30 mouse cellular contexts compared by ENCODE assay signal in the genomic region with DNA sequence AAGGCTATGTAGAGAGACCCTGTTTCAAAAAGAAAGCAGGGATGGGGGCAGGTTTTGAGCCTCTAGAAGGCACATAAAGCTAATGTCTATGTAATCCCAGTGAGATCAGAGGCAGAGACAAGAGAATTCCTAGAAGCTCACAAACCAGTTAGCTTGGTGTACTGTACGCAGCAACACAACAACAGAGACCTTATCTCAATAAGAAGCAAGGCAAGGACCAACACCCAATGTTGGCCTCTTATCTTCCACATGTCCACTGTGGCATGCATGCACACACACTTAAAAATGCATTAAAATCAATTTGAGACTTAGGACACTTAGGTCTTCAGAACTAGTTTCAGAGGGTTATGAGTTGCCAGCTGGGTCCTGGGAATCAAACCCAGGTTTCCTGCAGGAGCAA. TPM values are rescaled to one million over a fixed set of nuclear protein-coding genes. Genes with fewer than 3 reads are reported as not detected.
DNase-seq lines count a peak whose midpoint lies in the region; ATAC-seq lines count a peak whose summit lies in the region.
"Had no signal": no experiment of that assay in that cellular context is flagged by ENCODE, and none has a peak within 500 bp of the region (broad histone marks: within the 10 kb centered on the region; RNA-seq: fewer than 3 reads in every experiment).

No protein-coding gene starts in this region.

- WGBS in liver, embryonic 11.5 days = 71% methylated on average over 1 of the region's 1 CpGs
- 14% methylated on average over 1 of the region's 1 CpGs for WGBS in liver, embryonic 16.5 days (ENCODE audit: insufficient replicate concordance)

- H3K27me3 ChIP-seq in liver, embryonic 11.5 days (replicated peaks; ENCODE audit: control insufficient read depth, insufficient read depth, low read length) = no peaks in the 10 kb centered on the region
- H3K27me3 ChIP-seq in liver, embryonic 16.5 days (ENCODE audit: control insufficient read depth, insufficient read depth, low read depth, low read length) = no peaks in the 10 kb centered on the region
- H3K27me3 ChIP-seq: embryonic facial prominence, embryonic 12.5 days; embryonic facial prominence, embryonic 15.5 days; heart, embryonic 13.5 days; Patski had no signal

- H3K4me3 ChIP-seq in liver, embryonic 11.5 days (ENCODE audit: low read depth, low read length) = no peak overlapping the region
- no peak overlapping the region for H3K4me3 ChIP-seq in liver, embryonic 16.5 days (ENCODE audit: low read depth, low read length)
- H3K4me3 ChIP-seq: embryonic facial prominence, embryonic 12.5 days; embryonic facial prominence, embryonic 15.5 days; heart, embryonic 10.5 days; heart, embryonic 13.5 days had no signal

- H3K9me3 ChIP-seq in liver, embryonic 11.5 days (ENCODE audit: control insufficient read depth, low read length) = no peaks in the 10 kb centered on the region
- H3K9me3 ChIP-seq in liver, embryonic 16.5 days (replicated peaks; ENCODE audit: control insufficient read depth, low read length) = no peaks in the 10 kb centered on the region
- H3K9me3 ChIP-seq: embryonic facial prominence, embryonic 12.5 days; embryonic facial prominence, embryonic 15.5 days; heart, embryonic 10.5 days; heart, embryonic 13.5 days had no signal

- no peak overlapping the region for H3K4me2 ChIP-seq in liver, embryonic 11.5 days
- H3K4me2 ChIP-seq in liver, embryonic 16.5 days (ENCODE audit: low read depth, low read length) = no peak overlapping the region
- H3K4me2 ChIP-seq: embryonic facial prominence, embryonic 12.5 days; embryonic facial prominence, embryonic 15.5 days; heart, embryonic 13.5 days; hindbrain, embryonic 14.5 days had no signal

- no peak overlapping the region for H3K27ac ChIP-seq in liver, embryonic 11.5 days (ENCODE audit: low read depth, low read length)
- no peak overlapping the region for H3K27ac ChIP-seq in liver, embryonic 16.5 days (ENCODE audit: low read length)
- H3K27ac ChIP-seq: embryonic facial prominence, embryonic 12.5 days; embryonic facial prominence, embryonic 15.5 days; heart, embryonic 10.5 days; heart, embryonic 13.5 days; hindbrain, embryonic 14.5 days had no signal

- peaks cover 6% of the 10 kb centered on the region; the same call in 1 of the 2 replicates for H3K4me1 ChIP-seq in liver, embryonic 11.5 days (replicated peaks; ENCODE audit: control insufficient read depth, insufficient read depth, low read length)
- H3K4me1 ChIP-seq in liver, embryonic 16.5 days (ENCODE audit: control insufficient read depth, low read depth, low read length) = peaks cover 10% of the 10 kb centered on the region

- H3K36me3 ChIP-seq in liver, embryonic 11.5 days (ENCODE audit: control insufficient read depth, insufficient read depth, low read length) = peaks cover 48% of the 10 kb centered on the region
- H3K36me3 ChIP-seq in liver, embryonic 16.5 days (ENCODE audit: control insufficient read depth, insufficient read depth) = peaks cover 38% of the 10 kb centered on the region

- no peak overlapping the region for H3K9ac ChIP-seq in liver, embryonic 11.5 days (ENCODE audit: low read depth, low read length)
- H3K9ac ChIP-seq in liver, embryonic 16.5 days (ENCODE audit: low read depth, low read length) = no peak overlapping the region
- H3K9ac ChIP-seq: embryonic facial prominence, embryonic 12.5 days; embryonic facial prominence, embryonic 15.5 days; forebrain, postnatal 0 days; heart, embryonic 13.5 days; hindbrain, embryonic 14.5 days had no signal

- ATAC-seq in liver, embryonic 11.5 days (replicated peaks; ENCODE audit: low FRiP score) = peak; percentile 66; the same call in 1 of the 2 replicates
- 0 out of 2 replicates have a peak, but pooled peaks have one; percentile 47 for ATAC-seq in liver, embryonic 16.5 days (ENCODE audit: low read depth)
- ATAC-seq in megakaryocyte-erythroid progenitor cell, adult 5-6 weeks (replicated peaks; ENCODE audit: low FRiP score, low TSS enrichment, poor library complexity, severe bottlenecking) = peak; percentile 49
- ATAC-seq: forebrain, embryonic 14.5 days; forebrain, postnatal 0 days; Patski had no signal

- DNase-seq in liver, embryonic 11.5 days (ENCODE audit: low spot score) = no peak
- DNase-seq in liver = no peak
- DNase-seq in frontal cortex, postnatal 10 days (ENCODE audit: low spot score in 2 of 2) = no peak
- no peak for DNase-seq in right cerebral cortex, adult 18-20 months
- DNase-seq: adrenal gland, postnatal 10 days; adrenal gland, postnatal 36 days; cerebellum, adult 18-20 months; cerebellum, adult 9-11 months; cerebellum, postnatal 25 days; forebrain, postnatal 0 days; gastrocnemius, postnatal 25 days; heart, adult 18-20 months; heart, postnatal 14 days; heart, postnatal 4 days had no signal

RNA-seq across cellular contexts. Expression of gene Pole, which starts 5.5 kb away (rescaled TPM):
- 41.4 and 42.9 TPM in 2 replicates for polyA plus RNA-seq in liver, embryonic 11.5 days (2014; fragmentation: Nextera tagmentation; extraction: Ambion mirVana)
- polyA plus RNA-seq in liver, embryonic 16.5 days (2015; fragmentation: Nextera tagmentation; extraction: Ambion mirVana) = 15.5 and 16.5 TPM in 2 replicates
- 124 and 127 TPM in 2 replicates for total RNA-seq in megakaryocyte-erythroid progenitor cell, adult 5-6 weeks (2014; fragmentation: Nextera tagmentation)
- 45.6 and 51.5 TPM in 2 replicates for total RNA-seq in megakaryocyte-erythroid progenitor cell, adult 5-6 weeks (2017)

RNA-seq across cellular contexts. Expression of gene Pxmp2, which starts 5.7 kb away (rescaled TPM):
- polyA plus RNA-seq in liver, embryonic 11.5 days (2014; fragmentation: Nextera tagmentation; extraction: Ambion mirVana) = 24.2 and 27.2 TPM in 2 replicates
- 52.2 and 55.6 TPM in 2 replicates for polyA plus RNA-seq in liver, embryonic 16.5 days (2015; fragmentation: Nextera tagmentation; extraction: Ambion mirVana)
- 14.6 and 42.8 TPM in 2 replicates for total RNA-seq in megakaryocyte-erythroid progenitor cell, adult 5-6 weeks (2014; fragmentation: Nextera tagmentation)
- 15.4 and 18.7 TPM in 2 replicates for total RNA-seq in megakaryocyte-erythroid progenitor cell, adult 5-6 weeks (2017)

RNA-seq across cellular contexts. Expression of gene Pgam5, which starts 21.9 kb away (rescaled TPM):
- polyA plus RNA-seq in liver, embryonic 11.5 days (2014; fragmentation: Nextera tagmentation; extraction: Ambion mirVana) = 78.2 and 81.1 TPM in 2 replicates
- polyA plus RNA-seq in liver, embryonic 16.5 days (2015; fragmentation: Nextera tagmentation; extraction: Ambion mirVana) = 21.6 and 23.2 TPM in 2 replicates
- total RNA-seq in megakaryocyte-erythroid progenitor cell, adult 5-6 weeks (2014; fragmentation: Nextera tagmentation) = 52.9 and 53.2 TPM in 2 replicates
- 45.3 and 53.1 TPM in 2 replicates for total RNA-seq in megakaryocyte-erythroid progenitor cell, adult 5-6 weeks (2017)

RNA-seq across cellular contexts. Expression of gene P2rx2, which starts 51.4 kb away (rescaled TPM):
- polyA plus RNA-seq in liver, embryonic 11.5 days (2014; fragmentation: Nextera tagmentation; extraction: Ambion mirVana) = 0.14 and 0.29 TPM in 2 replicates
- polyA plus RNA-seq in liver, embryonic 16.5 days (2015; fragmentation: Nextera tagmentation; extraction: Ambion mirVana) = not detected in 2 replicates
- not detected in 2 replicates for total RNA-seq in megakaryocyte-erythroid progenitor cell, adult 5-6 weeks (2014; fragmentation: Nextera tagmentation)
- not detected in 2 replicates for total RNA-seq in megakaryocyte-erythroid progenitor cell, adult 5-6 weeks (2017)
- total RNA-seq: gastrocnemius, adult 8-10 months; gastrocnemius, postnatal 25 days; heart, adult 18-20 months; heart, postnatal 14 days; heart, postnatal 4 days had no signal

RNA-seq across cellular contexts. Expression of gene Lrcol1, which starts 52.9 kb away (rescaled TPM):
- polyA plus RNA-seq in liver, embryonic 11.5 days (2014; fragmentation: Nextera tagmentation; extraction: Ambion mirVana) = not detected in 2 replicates
- not detected in 2 replicates for polyA plus RNA-seq in liver, embryonic 16.5 days (2015; fragmentation: Nextera tagmentation; extraction: Ambion mirVana)
- total RNA-seq in megakaryocyte-erythroid progenitor cell, adult 5-6 weeks (2014; fragmentation: Nextera tagmentation) = not detected in 2 replicates
- not detected in 2 replicates for total RNA-seq in megakaryocyte-erythroid progenitor cell, adult 5-6 weeks (2017)
- total RNA-seq: adrenal gland, adult 18-20 months; adrenal gland, postnatal 10 days; adrenal gland, postnatal 36 days; common myeloid progenitor, adult 5-6 weeks; forebrain, postnatal 0 days; gastrocnemius, adult 8-10 months; gastrocnemius, postnatal 25 days; heart, adult 18-20 months; heart, postnatal 14 days; heart, postnatal 4 days had no signal
- polyA plus RNA-seq: embryonic facial prominence, embryonic 12.5 days; embryonic facial prominence, embryonic 15.5 days; forebrain, embryonic 11.5 days; forebrain, embryonic 14.5 days; forebrain, postnatal 0 days; frontal cortex, adult 2 months; heart, embryonic 10.5 days; heart, embryonic 13.5 days; heart, embryonic 16.5 days; hindbrain, embryonic 11.5 days; hindbrain, embryonic 14.5 days; Patski had no signal
